Mouse (Mus musculus) cerebellum, adult 11-12 months (tissue): ENCODE data around the gene Ssxb10.
"Not testable (repeated sequence)": the region's sequence is repeated elsewhere in the genome, so short reads cannot be mapped to it uniquely, and the experiment has no call there.

ENCODE experiments used
- DNase-seq: peaks from one replicate; pipeline ENCODE4 v3.0.0; 2022

Ssxb10 gene

DNA sequence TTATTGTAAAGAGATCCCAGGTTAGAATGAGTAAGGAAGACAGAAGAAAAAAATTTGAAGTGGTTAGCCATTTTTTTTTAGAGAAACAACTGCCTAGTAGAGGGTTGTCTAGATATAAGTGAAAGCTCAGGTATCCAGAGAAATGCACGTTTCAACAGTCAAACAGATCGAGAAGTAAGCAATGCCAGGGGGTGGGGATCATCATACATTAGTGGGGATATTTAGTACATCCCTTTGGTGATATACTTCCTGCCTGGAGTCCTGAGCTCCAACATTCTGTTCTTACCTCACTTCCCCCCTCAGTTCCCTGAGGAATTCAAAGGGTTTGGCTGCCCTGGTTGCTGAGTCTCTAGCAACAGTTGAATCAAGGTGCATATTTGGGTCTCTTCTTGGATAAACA, at the start of gene Ssxb10:
Gene Ssxb10, plus strand, starts transcription at position 301 of the 400 bp plus-strand sequence.
- DNase-seq, result no peak

DNA sequence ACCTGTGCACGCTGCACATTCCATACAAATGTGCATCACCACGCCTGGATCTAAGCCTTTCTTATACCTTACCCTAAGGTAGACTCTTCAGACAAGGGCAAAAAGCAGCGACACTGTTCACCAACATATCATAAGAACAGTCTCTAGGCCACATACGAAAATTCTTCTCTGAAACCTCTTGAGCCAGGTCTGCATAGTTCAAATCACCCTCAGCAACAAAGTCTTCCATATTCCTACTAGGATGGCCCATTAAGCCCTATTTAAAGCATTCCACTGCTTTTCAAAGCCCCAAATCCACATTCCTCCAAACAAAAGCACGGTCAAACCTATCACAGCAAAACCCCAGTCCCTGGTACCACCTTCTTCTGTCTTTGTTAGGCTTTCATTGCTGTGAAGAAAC, 38.6 kb upstream of the Ssxb10 start:
- DNase-seq, result no peak

- no peak for DNase-seq
Measured at GRCm38 (mm10) chrX:8309302-8309701, 17.9 kb upstream of the Ssxb10 start.

DNA sequence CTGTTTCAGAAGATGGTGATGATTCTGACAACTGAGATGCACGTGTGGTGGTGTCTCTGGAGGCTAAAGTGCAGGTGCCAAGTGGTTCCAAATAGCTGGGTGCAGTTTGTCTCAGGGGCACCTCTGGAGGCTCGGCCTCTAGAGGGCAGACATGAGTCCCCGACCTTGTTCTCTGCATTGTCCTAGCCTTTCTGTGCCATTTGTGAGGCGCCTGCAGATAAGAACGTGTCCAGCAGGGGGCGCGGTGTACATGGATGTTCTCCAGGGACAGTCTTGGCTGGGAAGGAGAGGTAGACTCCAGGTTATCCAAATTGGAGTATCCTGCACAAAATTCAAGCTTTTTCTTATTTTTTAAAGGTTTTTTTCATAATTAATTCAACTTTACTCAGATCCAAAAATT, 12.3 kb upstream of the Ssxb10 start:
- DNase-seq, result not testable (repeated sequence)

- not testable (repeated sequence) for DNase-seq
Measured at GRCm38 (mm10) chrX:8366678-8367077, 39.5 kb downstream of the Ssxb10 start, which contains the start of gene Ssxb9. Gene Ssxb9 (plus strand): TSS chrX:8366978.
